24 mouse cellular contexts compared by ENCODE assay signal in the genomic region with DNA sequence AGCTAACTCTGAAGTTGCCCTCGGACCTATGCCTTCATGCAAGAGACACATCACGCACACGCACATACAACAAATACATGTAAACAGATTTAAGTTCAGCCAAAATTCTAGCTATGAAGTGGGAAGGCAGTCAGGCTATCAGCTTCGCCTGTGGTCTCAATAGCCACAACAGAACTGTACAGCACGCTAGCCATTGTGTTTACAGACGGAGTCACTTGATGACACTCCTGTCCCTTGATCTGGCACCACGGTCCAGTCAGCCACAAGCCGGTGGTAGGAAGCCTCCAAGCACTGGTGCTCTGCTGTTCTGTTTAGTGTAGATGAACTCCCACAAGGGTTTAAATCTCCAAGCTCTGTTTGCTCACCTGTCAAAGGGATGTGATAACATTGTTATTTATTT. TPM values are rescaled to one million over a fixed set of nuclear protein-coding genes. Genes with fewer than 3 reads are reported as not detected.
"Had no signal": no experiment of that assay in that cellular context is flagged by ENCODE, and none has a peak within 500 bp of the region (broad histone marks: within the 10 kb centered on the region; RNA-seq: fewer than 3 reads in every experiment).

No protein-coding gene starts in this region.

- H3K36me3 ChIP-seq: neural tube, embryonic 13.5 days; neural tube, embryonic 15.5 days; stomach, embryonic 15.5 days had no signal

- DNase-seq: right cerebral cortex, adult 18-20 months; right cerebral cortex, postnatal 14 days; right cerebral cortex, postnatal 25 days; right cerebral cortex, postnatal 4 days; spleen, adult 18-20 months; thymus, adult 18-20 months; thymus, adult 2 months; thymus, postnatal 14 days; thymus, postnatal 25 days; thymus, postnatal 36 days; thymus, postnatal 4 days had no signal

- H3K9me3 ChIP-seq: neural tube, embryonic 13.5 days; neural tube, embryonic 15.5 days; stomach, embryonic 15.5 days had no signal

- H3K27ac ChIP-seq: neural tube, embryonic 13.5 days; neural tube, embryonic 15.5 days; stomach, embryonic 15.5 days; stomach, postnatal 0 days had no signal

- H3K4me3 ChIP-seq: neural tube, embryonic 13.5 days; neural tube, embryonic 15.5 days; stomach, embryonic 15.5 days had no signal

- H3K9ac ChIP-seq: neural tube, embryonic 13.5 days; neural tube, embryonic 15.5 days; stomach, embryonic 15.5 days had no signal

- H3K4me1 ChIP-seq: neural tube, embryonic 15.5 days; stomach, embryonic 15.5 days had no signal

- H3K4me2 ChIP-seq: neural tube, embryonic 13.5 days; neural tube, embryonic 15.5 days; stomach, embryonic 15.5 days had no signal

- H3K27me3 ChIP-seq: neural tube, embryonic 13.5 days; neural tube, embryonic 15.5 days; stomach, embryonic 15.5 days had no signal

RNA-seq across cellular contexts. Expression of gene Gm10160, which starts 9.6 kb away (rescaled TPM):
- total RNA-seq: neutrophil, adult 5-6 weeks had no signal
- polyA plus RNA-seq: neural tube, embryonic 13.5 days; neural tube, embryonic 14.5 days; neural tube, embryonic 15.5 days; small intestine, adult 2 months; spleen, adult 2 months; stomach, embryonic 14.5 days; stomach, embryonic 15.5 days; stomach, embryonic 16.5 days; stomach, postnatal 0 days; testis, adult 2 months; thymus, adult 2 months; thymus, postnatal 0 days; urinary bladder, adult 2 months had no signal
